Mouse (Mus musculus) embryonic facial prominence, embryonic 12.5 days (tissue): Measurements from ENCODE around the gene Atp4b. TPM values are rescaled to one million over a fixed set of nuclear protein-coding genes. Genes with fewer than 3 reads are reported as not detected.
"Not testable (repeated sequence)": the region's sequence is repeated elsewhere in the genome, so short reads cannot be mapped to it uniquely, and the experiment has no call there.

Source experiments
- ATAC-seq: fragments of 200-750 bp; cut with Nextera tagmentation; 2 replicates; pipeline ENCODE4 v1.8.0; 2017; ENCODE audit not compliant: insufficient number of reproducible peaks, insufficient read depth, low FRiP score, low TSS enrichment
- H3K27ac ChIP-seq: fragments of 300-500 bp; sonication (generic); 2 replicates; pipeline ENCODE4 v1.5.1; 2016; ENCODE audit warnings: mild to moderate bottlenecking
- H3K27me3 ChIP-seq: fragments of 300-500 bp; sonication (generic); 2 replicates; pipeline ENCODE4 v1.6.1; 2016; ENCODE audit warnings: mild to moderate bottlenecking, moderate library complexity
- H3K36me3 ChIP-seq: fragments of 300-500 bp; sonication (generic); 2 replicates; pipeline ENCODE4 v1.6.1; 2016; ENCODE audit warnings: mild to moderate bottlenecking
- H3K4me1 ChIP-seq: fragments of 300-500 bp; sonication (generic); 2 replicates; pipeline ENCODE4 v1.6.1; 2016
- H3K4me2 ChIP-seq: fragments of 300-500 bp; sonication (generic); replicated peaks from 2 replicates; pipeline ENCODE4 v1.6.1; 2016; ENCODE audit warnings: mild to moderate bottlenecking, moderate library complexity
- H3K4me3 ChIP-seq: fragments of 300-500 bp; sonication (generic); 2 replicates; pipeline ENCODE4 v1.5.1; 2016; ENCODE audit warnings: mild to moderate bottlenecking
- H3K9ac ChIP-seq: fragments of 300-500 bp; sonication (generic); 2 replicates; pipeline ENCODE4 v1.6.1; 2016; ENCODE audit warnings: mild to moderate bottlenecking, moderate library complexity
- H3K9me3 ChIP-seq: fragments of 300-500 bp; sonication (generic); 2 replicates; pipeline ENCODE4 v1.6.1; 2016; ENCODE audit warnings: mild to moderate bottlenecking, moderate library complexity
- WGBS: fragments of 180-500 bp; shearing (Covaris S2); methylation state at CpG from one replicate; pipeline ENCODE4 v1.1.7; 2016; 5-methylcytosine and 5-hydroxymethylcytosine counted together
- polyA plus RNA-seq: library from polyadenylated mRNA; unstranded; fragments of >200 nt; fragmentation: Nextera tagmentation; extraction: Ambion mirVana; gene quantifications from 2 replicates; pipeline ENCODE4 v1.2.1, GENCODE M21; 2016

Gene Atp4b
- polyA plus RNA-seq, 1 experiment from 2014 or later: not detected

- H3K27ac ChIP-seq: no peak overlapping the region
- H3K9me3 ChIP-seq: no peaks in the 10 kb centered on the region
- H3K27me3 ChIP-seq: no peaks in the 10 kb centered on the region
- H3K4me2 ChIP-seq: no peak overlapping the region
- peaks cover 60% of the 10 kb centered on the region for H3K36me3 ChIP-seq
- H3K4me1 ChIP-seq: peaks cover 17% of the 10 kb centered on the region
- no peak for ATAC-seq
- 83% methylated on average over 2 of the region's 2 CpGs for WGBS
- no peak overlapping the region for H3K4me3 ChIP-seq
- no peak overlapping the region for H3K9ac ChIP-seq
Observed at GRCm38 (mm10) chr8:13342340-13342739, 54.3 kb downstream of the Atp4b start.

GRCm38 (mm10) chr8:13340650-13341049, 56.0 kb downstream of the Atp4b start:
- Histone ChIP-seq H3K4me3 (peak overlapping the region; percentile 97; the same call in 1 of the 2 replicates), H3K9me3 (no peaks in the 10 kb centered on the region), H3K27ac (no peak overlapping the region), H3K4me2 (peak overlapping the region; percentile 81; the same call in 1 of the 2 replicates), H3K36me3 (peaks cover 44% of the 10 kb centered on the region), H3K27me3 (no peaks in the 10 kb centered on the region), H3K9ac (peak overlapping the region; percentile 44; the same call in 1 of the 2 replicates), H3K4me1 (peaks cover 17% of the 10 kb centered on the region)
- no peak for ATAC-seq
- WGBS: 81% methylated on average over 8 of the region's 8 CpGs

- Histone ChIP-seq H3K4me1 (peaks cover 17% of the 10 kb centered on the region), H3K9ac (peak overlapping the region; percentile 99), H3K4me3 (peak overlapping the region; percentile 97), H3K9me3 (no peaks in the 10 kb centered on the region), H3K27me3 (no peaks in the 10 kb centered on the region), H3K4me2 (peak overlapping the region; percentile 81), H3K36me3 (peaks cover 33% of the 10 kb centered on the region), H3K27ac (no peak overlapping the region)
- ATAC-seq: no peak
- 3% methylated on average over 11 of the region's 11 CpGs for WGBS
Observed at GRCm38 (mm10) chr8:13339646-13339990, 57.0 kb downstream of the Atp4b start.

GRCm38 (mm10) chr8:13338901-13339645, 57.6 kb downstream of the Atp4b start:
- H3K4me3 ChIP-seq: peak overlapping the region; percentile 97
- H3K9me3 ChIP-seq: no peaks in the 10 kb centered on the region
- peak overlapping the region; percentile 86 for H3K27ac ChIP-seq
- WGBS: under 1% methylated on average over 55 of the region's 70 CpGs
- H3K4me1 ChIP-seq: peaks cover 17% of the 10 kb centered on the region
- H3K4me2 ChIP-seq: peak overlapping the region; percentile 81
- peaks cover 28% of the 10 kb centered on the region for H3K36me3 ChIP-seq
- peak overlapping the region; percentile 99 for H3K9ac ChIP-seq
- no peaks in the 10 kb centered on the region for H3K27me3 ChIP-seq
- ATAC-seq: peak; percentile 41

GRCm38 (mm10) chr8:13338255-13338860, 58.3 kb downstream of the Atp4b start, which contains the start of gene Tfdp1:
Gene Tfdp1, plus strand, starts transcription at chr8:13338751.
- Histone ChIP-seq H3K9ac (peak within 1 kb of the TSS; percentile 99), H3K4me2 (peak within 1 kb of the TSS; percentile 81), H3K27ac (peak within 1 kb of the TSS; percentile 86), H3K36me3 (peaks cover 21% of the 10 kb centered on the region), H3K9me3 (no peaks in the 10 kb centered on the region), H3K4me3 (peak within 1 kb of the TSS; percentile 97), H3K27me3 (no peaks in the 10 kb centered on the region), H3K4me1 (peaks cover 17% of the 10 kb centered on the region)
- peak; percentile 93 for ATAC-seq
- WGBS: 3% methylated on average over 32 of the region's 72 CpGs

- Histone ChIP-seq H3K9ac (no peak overlapping the region), H3K27ac (peak overlapping the region; percentile 46; the same call in 1 of the 2 replicates), H3K4me3 (peak overlapping the region; percentile 97; the same call in 1 of the 2 replicates), H3K36me3 (peaks cover 14% of the 10 kb centered on the region; the same call in 1 of the 2 replicates), H3K27me3 (no peaks in the 10 kb centered on the region), H3K4me1 (peaks cover 17% of the 10 kb centered on the region), H3K9me3 (no peaks in the 10 kb centered on the region), H3K4me2 (peak overlapping the region; percentile 81)
- 83% methylated on average over 3 of the region's 3 CpGs for WGBS
- ATAC-seq: no peak
Observed at GRCm38 (mm10) chr8:13337678-13338077, 58.9 kb downstream of the Atp4b start.

- H3K4me1 ChIP-seq: peaks cover 17% of the 10 kb centered on the region
- not testable (repeated sequence) for H3K36me3 ChIP-seq, ATAC-seq, H3K27ac ChIP-seq, H3K27me3 ChIP-seq, H3K4me3 ChIP-seq, H3K4me2 ChIP-seq, H3K9ac ChIP-seq, H3K9me3 ChIP-seq
- WGBS: 85% methylated on average over 6 of the region's 6 CpGs
Observed at GRCm38 (mm10) chr8:13337245-13337644, 59.4 kb downstream of the Atp4b start.

Other genes with a start within 250 kb of the Atp4b start
- gene Lamp1, start 237.7 kb downstream of the Atp4b start, polyA plus RNA-seq: 236 and 247 TPM in 2 replicates
- gene Grtp1, start 196.2 kb downstream of the Atp4b start, polyA plus RNA-seq: 13.1 and 15.0 TPM in 2 replicates
- gene Adprhl1, start 142.7 kb downstream of the Atp4b start, polyA plus RNA-seq: 0.49 TPM in 1 of 2 replicates, not detected in the other
- gene Dcun1d2, start 108.7 kb downstream of the Atp4b start, polyA plus RNA-seq: 33.4 and 34.4 TPM in 2 replicates
- gene Tmco3, start 108.6 kb downstream of the Atp4b start, polyA plus RNA-seq: 54.2 TPM in 2 replicates
- gene Tfdp1, start 58.1 kb downstream of the Atp4b start, polyA plus RNA-seq: 174 and 176 TPM in 2 replicates
- gene Grk1, start 8.3 kb upstream of the Atp4b start, polyA plus RNA-seq: not detected in 2 replicates
- 0.14 and 0.37 TPM in 2 replicates for gene Tmem255b, start 38.4 kb upstream of the Atp4b start, polyA plus RNA-seq
- gene Gas6, start 97.7 kb upstream of the Atp4b start, polyA plus RNA-seq: 12.1 and 12.5 TPM in 2 replicates
- gene 1700029H14Rik, start 165.6 kb upstream of the Atp4b start, polyA plus RNA-seq: not detected in 2 replicates